11 mouse cellular contexts compared by ENCODE assay signal in the genomic region with DNA sequence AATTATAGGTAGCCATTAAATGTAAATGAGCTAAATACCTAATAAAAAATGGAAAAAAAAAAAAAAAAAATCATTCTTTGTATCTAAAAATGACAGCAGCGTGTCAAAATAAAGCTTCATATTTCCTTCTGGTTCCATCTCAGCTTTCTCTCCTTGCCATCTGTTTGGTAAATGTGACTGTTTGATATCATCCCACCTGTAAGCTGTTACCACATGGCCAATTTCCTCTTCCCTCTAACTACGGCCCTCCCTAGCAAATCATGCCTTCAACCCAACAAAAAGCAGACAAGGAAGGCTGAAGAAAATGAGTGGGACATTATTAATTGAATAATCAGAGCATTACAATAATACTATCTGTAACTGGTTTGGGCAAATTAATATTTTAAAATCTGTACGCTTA.
"Had no signal": no experiment of that assay in that cellular context is flagged by ENCODE, and none has a peak within 500 bp of the region (broad histone marks: within the 10 kb centered on the region; RNA-seq: fewer than 3 reads in every experiment).

No protein-coding gene starts in this region.

- DNase-seq: liver, postnatal 0 days; lung, adult 2 months; lung, postnatal 14 days; lung, postnatal 36 days; right cerebral cortex, postnatal 14 days; thymus, adult 18-20 months; thymus, postnatal 25 days; thymus, postnatal 4 days had no signal

- ATAC-seq: liver, postnatal 0 days; lung, postnatal 0 days; midbrain, embryonic 13.5 days; midbrain, embryonic 15.5 days had no signal
